10 mouse cellular contexts compared by ENCODE assay signal in genomic region chr9:60276351-60276750, GRCm38 (mm10).
DNase-seq lines count a peak whose midpoint lies in the region; ATAC-seq and TF ChIP-seq lines count a peak whose summit lies in the region.
"Had no signal": no experiment of that assay in that cellular context is flagged by ENCODE, and none has a peak within 500 bp of the region (broad histone marks: within the 10 kb centered on the region; RNA-seq: fewer than 3 reads in every experiment).

No protein-coding gene starts in this region.

- peak overlapping the region; percentile 38 for H3K27ac ChIP-seq in ES-Bruce4 (ENCODE audit: insufficient read depth, low read length)
- H3K27ac ChIP-seq in kidney, postnatal 0 days = peak overlapping the region; percentile 51; the same call in 1 of the 2 replicates
- H3K27ac ChIP-seq: heart, embryonic 13.5 days had no signal

- H3K9me3 ChIP-seq in ES-Bruce4 (replicated peaks; ENCODE audit: control insufficient read depth, insufficient read depth, low read length, poor library complexity, severe bottlenecking) = no peaks in the 10 kb centered on the region
- H3K9me3 ChIP-seq in kidney, postnatal 0 days (replicated peaks; ENCODE audit: low read length) = no peaks in the 10 kb centered on the region
- H3K9me3 ChIP-seq: heart, embryonic 13.5 days had no signal

- WGBS in kidney, postnatal 0 days = 11% methylated on average over 5 of the region's 5 CpGs

- TF ChIP-seq CTCF in ES-Bruce4 (IDR thresholded peaks at IDR 0.05; ENCODE audit: low read depth, low read length) = no peak
- peak; percentile 83 for TF ChIP-seq CTCF in kidney, postnatal 0 days (IDR thresholded peaks at IDR 0.05; ENCODE audit: low read depth)

- ATAC-seq in kidney, postnatal 0 days (replicated peaks; ENCODE audit: low FRiP score, low read depth) = no peak; the same call in 1 of the 2 replicates
- ATAC-seq in monocyte, adult 5-6 weeks (replicated peaks; ENCODE audit: insufficient number of reproducible peaks, low FRiP score, low TSS enrichment, poor library complexity, severe bottlenecking) = no peak

- no peak overlapping the region for H3K4me3 ChIP-seq in ES-Bruce4 (ENCODE audit: low read depth, low read length)
- H3K4me3 ChIP-seq in kidney, postnatal 0 days (replicated peaks; ENCODE audit: low read depth, low read length) = no peak overlapping the region
- H3K4me3 ChIP-seq: heart, embryonic 13.5 days had no signal

- no peaks in the 10 kb centered on the region for H3K4me1 ChIP-seq in ES-Bruce4 (ENCODE audit: control insufficient read depth, insufficient read depth, low read length)
- no peaks in the 10 kb centered on the region for H3K4me1 ChIP-seq in kidney, postnatal 0 days (replicated peaks; ENCODE audit: insufficient read depth, low read length)

- H3K27me3 ChIP-seq in ES-Bruce4 (ENCODE audit: control insufficient read depth, insufficient read depth, low read length, poor library complexity, severe bottlenecking) = no peaks in the 10 kb centered on the region
- no peaks in the 10 kb centered on the region for H3K27me3 ChIP-seq in kidney, postnatal 0 days (ENCODE audit: insufficient read depth, low read length)
- H3K27me3 ChIP-seq: heart, embryonic 13.5 days had no signal

- no peak for TF ChIP-seq POLR2A in ES-Bruce4 (IDR thresholded peaks at IDR 0.05; ENCODE audit: insufficient read depth, low read length)

- TF ChIP-seq EP300 in ES-Bruce4 (IDR thresholded peaks at IDR 0.05; ENCODE audit: insufficient read depth, low read depth, low read length) = no peak

- DNase-seq in heart, postnatal 10 days = peak; percentile 47 to 51
- DNase-seq in heart, postnatal 36 days = no peak
- DNase-seq in embryo, embryonic 11 days = peak; percentile 60
- peak; percentile 90 for DNase-seq in kidney, postnatal 0 days (ENCODE audit: low spot score)
- no peak for DNase-seq in thymus, postnatal 14 days
- no peak for DNase-seq in thymus, postnatal 25 days
- DNase-seq: right cerebral cortex, adult 18-20 months had no signal

- intact Hi-C loops in heart, postnatal 10 days (cut with DNase I) = loop anchor here (1.0 kb wide), 1 partner anchor 30 kb away; no protein-coding TSS in a partner anchor
- intact Hi-C loops in heart, postnatal 36 days (cut with DNase I) = loop anchor here (1.0 kb wide), 1 partner anchor 31 kb away; no protein-coding TSS in a partner anchor

- no peak overlapping the region for H3K4me2 ChIP-seq in kidney, postnatal 0 days (ENCODE audit: low read length)
- H3K4me2 ChIP-seq: heart, embryonic 13.5 days had no signal

- H3K9ac ChIP-seq in ES-Bruce4 (ENCODE audit: low read depth, poor library complexity, severe bottlenecking) = no peak overlapping the region
- no peak overlapping the region for H3K9ac ChIP-seq in kidney, postnatal 0 days (ENCODE audit: low read depth, low read length)
- H3K9ac ChIP-seq: heart, embryonic 13.5 days had no signal

- no peaks in the 10 kb centered on the region for H3K36me3 ChIP-seq in ES-Bruce4 (ENCODE audit: control insufficient read depth, insufficient read depth, low read length, poor library complexity, severe bottlenecking)
- H3K36me3 ChIP-seq in kidney, postnatal 0 days (ENCODE audit: insufficient read depth, low read length) = no peaks in the 10 kb centered on the region
- H3K36me3 ChIP-seq: heart, embryonic 13.5 days had no signal

Comparison
In these comparisons a context has a peak if more than half of its experiments do, and no peak if none do; other contexts are left out.
1. DNase-seq: peak in heart, postnatal 10 days (2 of 2), embryo, embryonic 11 days (single experiment) and kidney, postnatal 0 days (single experiment); none in heart, postnatal 36 days (0 of 2), thymus, postnatal 14 days (single experiment) and thymus, postnatal 25 days (single experiment).